Mouse (Mus musculus) left cerebral cortex, postnatal 10 days (tissue): ENCODE data around the gene Junb. TPM values are rescaled to one million over a fixed set of nuclear protein-coding genes. Genes with fewer than 3 reads are reported as not detected.

Experiments used
- DNase-seq, 2 experiments: peaks; one replicate each; pipeline ENCODE4 v3.0.0; 2021 to 2022; ENCODE audit warnings: low spot score in 2 of 2, mixed read lengths in 1 of 2; ENCODE audit errors: extremely low spot score in 1 of 2
- intact Hi-C: fragments of 180-260 bp; cut with DNase I; formaldehyde crosslinking; loops from one replicate; pipeline ENCODE4 v1.15.1; 2025
- total RNA-seq, 2 experiments: library from RNA; stranded (reverse); gene quantifications; 2 replicates each; pipeline ENCODE4 v1.2.3; 2021

Junb gene
- total RNA-seq, 2 experiments from 2014 or later: 29.9 to 33.0 TPM

- DNase-seq: peak; percentile 97
- intact Hi-C loops: loop anchor here (1.0 kb wide), 1 partner anchor 15 kb away; no protein-coding TSS in a partner anchor
Measured at GRCm38 (mm10) chr8:84990349-84990748, 11.8 kb upstream of the Junb start, which contains the start of gene Hook2. Gene Hook2 (plus strand): TSS chr8:84990603.

- intact Hi-C loops: loop anchor here (1.0 kb wide), 1 partner anchor 15 kb away; no protein-coding TSS in a partner anchor
Measured at GRCm38 (mm10) chr8:84989810-84990209, 11.3 kb upstream of the Junb start.

GRCm38 (mm10) chr8:84989311-84989731, 10.8 kb upstream of the Junb start:
- DNase-seq: peak in 1 of 2 experiments; percentile 64
- intact Hi-C loops: no loop called here

More at GRCm38 (mm10) chr8:84989810-84990209, 11.3 kb upstream of the Junb start:
- DNase-seq: peak; percentile 90 to 92

GRCm38 (mm10) chr8:84987903-84988302, 9.4 kb upstream of the Junb start:
- intact Hi-C loops: no loop called here

GRCm38 (mm10) chr8:84987388-84987787, 8.9 kb upstream of the Junb start:
- intact Hi-C loops: no loop called here
- DNase-seq: no peak

More at GRCm38 (mm10) chr8:84987903-84988302, 9.4 kb upstream of the Junb start:
- DNase-seq: no peak

- intact Hi-C loops: no loop called here
- DNase-seq: no peak
Measured at GRCm38 (mm10) chr8:84986379-84986945, 7.9 kb upstream of the Junb start.

- intact Hi-C loops: no loop called here
- peak; percentile 88 to 97 for DNase-seq
Measured at GRCm38 (mm10) chr8:84985684-84986378, 7.3 kb upstream of the Junb start.

- intact Hi-C loops: no loop called here
- DNase-seq: peak in 1 of 2 experiments; percentile 74
Measured at GRCm38 (mm10) chr8:84985049-84985683, 6.6 kb upstream of the Junb start.

- intact Hi-C loops: no loop called here
- peak in 1 of 2 experiments; percentile 84 for DNase-seq
Measured at GRCm38 (mm10) chr8:84984294-84985048, 6.0 kb upstream of the Junb start.

- DNase-seq: no peak
- intact Hi-C loops: no loop called here
Measured at GRCm38 (mm10) chr8:84982499-84983011, 4.0 kb upstream of the Junb start.

GRCm38 (mm10) chr8:84981644-84982498, 3.4 kb upstream of the Junb start:
- no peak for DNase-seq
- intact Hi-C loops: no loop called here

GRCm38 (mm10) chr8:84980622-84981358, 2.3 kb upstream of the Junb start:
- DNase-seq: peak; percentile 71 to 92
- intact Hi-C loops: no loop called here

GRCm38 (mm10) chr8:84979599-84980421, 1.3 kb upstream of the Junb start:
- DNase-seq: peak; percentile 91 to 96
- intact Hi-C loops: no loop called here

GRCm38 (mm10) chr8:84977435-84978247, 877 bp downstream of the Junb start:
- peak in 1 of 2 experiments; percentile 83 for DNase-seq
- intact Hi-C loops: no loop called here

GRCm38 (mm10) chr8:84976763-84977434, 1.6 kb downstream of the Junb start:
- intact Hi-C loops: no loop called here
- no peak for DNase-seq
